Mouse (Mus musculus) heart, postnatal 0 days (tissue): ENCODE results near the gene Sufu.

Experiments used
- CTCF ChIP-seq: IDR thresholded peaks from 2 replicates; pipeline ENCODE4 v1.5.1; 2016; ENCODE audit warnings: antibody characterized with exemption, control low read depth, low read depth
- EP300 ChIP-seq: IDR thresholded peaks from 2 replicates; pipeline ENCODE4 v1.6.1; 2016; ENCODE audit warnings: antibody characterized with exemption, low read depth

DNA sequence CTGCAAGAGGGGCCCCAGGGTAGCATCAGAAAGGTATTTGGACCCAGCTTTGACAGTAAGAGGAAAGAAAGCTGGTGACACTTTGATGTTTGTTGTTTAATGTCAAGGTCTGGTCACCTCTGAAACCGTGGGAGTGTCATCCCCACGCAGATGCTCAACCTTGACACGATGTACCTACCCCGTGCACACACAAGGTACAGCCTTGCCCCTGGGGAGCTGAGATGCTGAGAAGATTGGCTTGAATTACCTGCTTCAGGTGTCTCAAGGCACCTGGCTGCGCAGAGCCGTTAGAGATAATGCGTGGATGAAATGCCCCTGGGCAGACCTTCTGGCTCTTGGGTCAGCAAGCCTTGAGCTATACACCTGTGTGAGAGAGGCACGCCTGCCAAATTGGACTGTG lies 17.8 kb downstream of the Sufu start:
- TF ChIP-seq EP300 (no peak), CTCF (no peak)
